Mouse (Mus musculus): Measurements from ENCODE around the gene Ceacam5.

Gene Ceacam5

DNA sequence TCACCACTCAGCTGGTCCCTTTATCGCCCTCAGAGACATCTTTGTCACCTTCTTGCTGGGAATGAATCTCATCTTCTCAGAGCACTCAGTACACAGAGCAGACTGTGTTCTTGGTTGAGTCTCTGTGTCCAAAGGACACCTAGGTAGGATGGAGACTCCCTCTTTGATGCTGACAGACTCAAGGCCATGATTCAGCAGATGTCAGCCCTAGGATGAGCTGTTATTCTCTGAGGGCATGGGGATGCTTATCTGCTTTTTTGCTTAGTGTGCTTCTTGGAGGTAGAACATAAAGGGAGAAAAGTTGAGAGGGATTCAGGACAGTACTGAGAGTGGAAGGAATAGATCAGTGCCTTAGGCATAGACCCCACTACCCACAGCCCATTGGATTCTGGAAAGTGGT lies at the start of gene Ceacam5:
Gene Ceacam5, plus strand, starts transcription at position 301 of the 400 bp plus-strand sequence.
- ChIA-PET POLR2A (no interaction called here), CTCF (no interaction called here)

All from embryonic stem cell, embryonic (primary cell).